Mouse (Mus musculus): ENCODE measurements around the gene Cd4. TPM values are rescaled to one million over a fixed set of nuclear protein-coding genes. Genes with fewer than 3 reads are reported as not detected.
"Not testable (repeated sequence)": the region's sequence is repeated elsewhere in the genome, so short reads cannot be mapped to it uniquely, and the experiment has no call there.

Cd4 gene
- total RNA-seq, 4 experiments from 2014 or later: 0.19 to 0.54 (median 0.25) TPM

GRCm38 (mm10) chr6:124854647-124855046 lies 33.4 kb downstream of the Cd4 start:
- DNase-seq (ENCODE audit: low spot score): no peak

GRCm38 (mm10) chr6:124850535-124850934 lies 37.5 kb downstream of the Cd4 start:
- no peak for DNase-seq (ENCODE audit: low spot score)

- peak; percentile 92 for DNase-seq (ENCODE audit: low spot score)
Measured at GRCm38 (mm10) chr6:124847305-124847704, 40.7 kb downstream of the Cd4 start.

- no peak for DNase-seq (ENCODE audit: low spot score)
Measured at GRCm38 (mm10) chr6:124840241-124841167, 47.5 kb downstream of the Cd4 start, which contains the start of gene Gnb3. Gene Gnb3, minus strand, starts transcription at chr6:124840275.

- DNase-seq (ENCODE audit: low spot score): no peak
Measured at GRCm38 (mm10) chr6:124839805-124840204, 48.2 kb downstream of the Cd4 start.

GRCm38 (mm10) chr6:124836411-124836810 lies 51.6 kb downstream of the Cd4 start:
- DNase-seq (ENCODE audit: low spot score): no peak

GRCm38 (mm10) chr6:124835531-124835930 lies 52.5 kb downstream of the Cd4 start:
- no peak for DNase-seq (ENCODE audit: low spot score)

- no peak for DNase-seq (ENCODE audit: low spot score)
Measured at GRCm38 (mm10) chr6:124834512-124835081, 53.4 kb downstream of the Cd4 start.

GRCm38 (mm10) chr6:124831649-124832048 lies 56.4 kb downstream of the Cd4 start:
- no peak for DNase-seq (ENCODE audit: low spot score)

- not testable (repeated sequence) for DNase-seq (ENCODE audit: low spot score)
Measured at GRCm38 (mm10) chr6:124831199-124831598, 56.8 kb downstream of the Cd4 start.

GRCm38 (mm10) chr6:124829799-124830700 lies 58.0 kb downstream of the Cd4 start:
- DNase-seq (ENCODE audit: low spot score): peak; percentile 98

GRCm38 (mm10) chr6:124828868-124829798 lies 58.9 kb downstream of the Cd4 start, which contains the start of the genes Usp5 and Cdca3:
Gene Usp5, minus strand, starts transcription at chr6:124829484.
Gene Cdca3, plus strand, starts transcription at chr6:124829547.
- peak; percentile 99 for DNase-seq (ENCODE audit: low spot score)

- DNase-seq (ENCODE audit: low spot score): no peak
Measured at GRCm38 (mm10) chr6:124828101-124828592, 59.9 kb downstream of the Cd4 start.

GRCm38 (mm10) chr6:124822049-124822448 lies 66.0 kb downstream of the Cd4 start:
- no peak for DNase-seq (ENCODE audit: low spot score)

GRCm38 (mm10) chr6:124820891-124821290 lies 67.1 kb downstream of the Cd4 start:
- no peak for DNase-seq (ENCODE audit: low spot score)

GRCm38 (mm10) chr6:124817971-124818370 lies 70.0 kb downstream of the Cd4 start:
- DNase-seq (ENCODE audit: low spot score): no peak

GRCm38 (mm10) chr6:124817563-124817962 lies 70.5 kb downstream of the Cd4 start:
- DNase-seq (ENCODE audit: low spot score): no peak

GRCm38 (mm10) chr6:124817125-124817524 lies 70.9 kb downstream of the Cd4 start:
- no peak for DNase-seq (ENCODE audit: low spot score)

- DNase-seq (ENCODE audit: low spot score): no peak
Measured at GRCm38 (mm10) chr6:124816611-124817010, 71.4 kb downstream of the Cd4 start.
